Mouse (Mus musculus): ENCODE measurements around the gene Nos3. TPM values are rescaled to one million over a fixed set of nuclear protein-coding genes. Genes with fewer than 3 reads are reported as not detected.

The Nos3 gene
- polyA plus RNA-seq, 1 experiment from 2014 or later: 7.4 TPM

- DNase-seq (ENCODE audit: low spot score) (no peak), ATAC-seq (replicated peaks; ENCODE audit: low FRiP score) (no peak)
- Histone ChIP-seq H3K4me3 (ENCODE audit: low read depth, low read length) (no peak overlapping the region), H3K4me2 (ENCODE audit: low read depth, low read length, severe bottlenecking) (no peak overlapping the region), H3K27ac (ENCODE audit: low read depth, low read length) (no peak overlapping the region), H3K36me3 (ENCODE audit: control insufficient read depth, insufficient read depth, low read length) (no peaks in the 10 kb centered on the region; the same call in 1 of the 2 replicates), H3K27me3 (ENCODE audit: control insufficient read depth, insufficient read depth, low read length) (no peaks in the 10 kb centered on the region; the same call in 1 of the 2 replicates), H3K4me1 (replicated peaks; ENCODE audit: control insufficient read depth, insufficient read depth, low read length) (peaks cover 25% of the 10 kb centered on the region), H3K9me3 (ENCODE audit: control insufficient read depth, low read length) (no peaks in the 10 kb centered on the region), H3K9ac (ENCODE audit: low read length) (no peak overlapping the region)
- WGBS: 83% methylated on average over 4 of the region's 4 CpGs
Observed at GRCm38 (mm10) chr5:24326842-24327417, 37.7 kb upstream of the Nos3 start.

- Histone ChIP-seq H3K9me3 (ENCODE audit: control insufficient read depth, low read length) (no peaks in the 10 kb centered on the region), H3K4me2 (ENCODE audit: low read depth, low read length, severe bottlenecking) (peak overlapping the region; percentile 60), H3K27ac (ENCODE audit: low read depth, low read length) (no peak overlapping the region), H3K4me1 (replicated peaks; ENCODE audit: control insufficient read depth, insufficient read depth, low read length) (peaks cover 15% of the 10 kb centered on the region), H3K36me3 (ENCODE audit: control insufficient read depth, insufficient read depth, low read length) (no peaks in the 10 kb centered on the region; the same call in 1 of the 2 replicates), H3K4me3 (ENCODE audit: low read depth, low read length) (peak overlapping the region; percentile 17), H3K27me3 (ENCODE audit: control insufficient read depth, insufficient read depth, low read length) (no peaks in the 10 kb centered on the region; the same call in 1 of the 2 replicates), H3K9ac (ENCODE audit: low read length) (peak overlapping the region; percentile 61)
- DNase-seq (ENCODE audit: low spot score) (peak; percentile 37), ATAC-seq (replicated peaks; ENCODE audit: low FRiP score) (no peak)
- 87% methylated on average over 6 of the region's 6 CpGs for WGBS
Observed at GRCm38 (mm10) chr5:24328813-24329211, 35.8 kb upstream of the Nos3 start.

- Histone ChIP-seq H3K9me3 (ENCODE audit: control insufficient read depth, low read length) (no peaks in the 10 kb centered on the region), H3K36me3 (ENCODE audit: control insufficient read depth, insufficient read depth, low read length) (no peaks in the 10 kb centered on the region; the same call in 1 of the 2 replicates), H3K4me1 (replicated peaks; ENCODE audit: control insufficient read depth, insufficient read depth, low read length) (peaks cover 15% of the 10 kb centered on the region), H3K4me2 (ENCODE audit: low read depth, low read length, severe bottlenecking) (peak overlapping the region; percentile 60), H3K27ac (ENCODE audit: low read depth, low read length) (peak overlapping the region; percentile 25; the same call in 1 of the 2 replicates), H3K9ac (ENCODE audit: low read length) (peak overlapping the region; percentile 61), H3K4me3 (ENCODE audit: low read depth, low read length) (peak overlapping the region; percentile 17), H3K27me3 (ENCODE audit: control insufficient read depth, insufficient read depth, low read length) (no peaks in the 10 kb centered on the region; the same call in 1 of the 2 replicates)
- ATAC-seq (replicated peaks; ENCODE audit: low FRiP score) (peak; percentile 68), DNase-seq (ENCODE audit: low spot score) (peak; percentile 81)
- 11% methylated on average over 20 of the region's 27 CpGs for WGBS
Observed at GRCm38 (mm10) chr5:24329212-24329964, 35.2 kb upstream of the Nos3 start.

- Histone ChIP-seq H3K36me3 (ENCODE audit: control insufficient read depth, insufficient read depth, low read length) (no peaks in the 10 kb centered on the region; the same call in 1 of the 2 replicates), H3K4me2 (ENCODE audit: low read depth, low read length, severe bottlenecking) (peak overlapping the region; percentile 60; the same call in 1 of the 2 replicates), H3K4me3 (ENCODE audit: low read depth, low read length) (0 out of 2 replicates have a peak overlapping the region, but pooled peaks have one; percentile 17), H3K4me1 (replicated peaks; ENCODE audit: control insufficient read depth, insufficient read depth, low read length) (peaks cover 15% of the 10 kb centered on the region), H3K27ac (ENCODE audit: low read depth, low read length) (peak overlapping the region; percentile 25; the same call in 1 of the 2 replicates), H3K9me3 (ENCODE audit: control insufficient read depth, low read length) (no peaks in the 10 kb centered on the region), H3K27me3 (ENCODE audit: control insufficient read depth, insufficient read depth, low read length) (no peaks in the 10 kb centered on the region; the same call in 1 of the 2 replicates), H3K9ac (ENCODE audit: low read length) (no peak overlapping the region)
- DNase-seq (ENCODE audit: low spot score) (peak; percentile 50), ATAC-seq (replicated peaks; ENCODE audit: low FRiP score) (no peak)
- 53% methylated on average over 5 of the region's 5 CpGs for WGBS
Observed at GRCm38 (mm10) chr5:24329965-24330298, 34.7 kb upstream of the Nos3 start.

- Histone ChIP-seq H3K27me3 (ENCODE audit: control insufficient read depth, insufficient read depth, low read length) (no peaks in the 10 kb centered on the region), H3K9ac (ENCODE audit: low read length) (no peak overlapping the region), H3K4me1 (replicated peaks; ENCODE audit: control insufficient read depth, insufficient read depth, low read length) (peaks cover 15% of the 10 kb centered on the region), H3K9me3 (ENCODE audit: control insufficient read depth, low read length) (no peaks in the 10 kb centered on the region), H3K27ac (ENCODE audit: low read depth, low read length) (no peak overlapping the region), H3K36me3 (ENCODE audit: control insufficient read depth, insufficient read depth, low read length) (no peaks in the 10 kb centered on the region), H3K4me2 (ENCODE audit: low read depth, low read length, severe bottlenecking) (no peak overlapping the region), H3K4me3 (ENCODE audit: low read depth, low read length) (no peak overlapping the region)
- WGBS: 84% methylated on average over 4 of the region's 4 CpGs
- ATAC-seq (replicated peaks; ENCODE audit: low FRiP score) (no peak), DNase-seq (ENCODE audit: low spot score) (no peak)
Observed at GRCm38 (mm10) chr5:24332401-24332800, 32.2 kb upstream of the Nos3 start.

GRCm38 (mm10) chr5:24334749-24335148, 29.9 kb upstream of the Nos3 start:
- Histone ChIP-seq H3K4me3 (ENCODE audit: low read depth, low read length) (no peak overlapping the region), H3K27me3 (ENCODE audit: control insufficient read depth, insufficient read depth, low read length) (no peaks in the 10 kb centered on the region), H3K9me3 (ENCODE audit: control insufficient read depth, low read length) (no peaks in the 10 kb centered on the region), H3K4me1 (replicated peaks; ENCODE audit: control insufficient read depth, insufficient read depth, low read length) (peaks cover 2% of the 10 kb centered on the region; the same call in 1 of the 2 replicates), H3K9ac (ENCODE audit: low read length) (no peak overlapping the region), H3K27ac (ENCODE audit: low read depth, low read length) (no peak overlapping the region), H3K4me2 (ENCODE audit: low read depth, low read length, severe bottlenecking) (no peak overlapping the region), H3K36me3 (ENCODE audit: control insufficient read depth, insufficient read depth, low read length) (no peaks in the 10 kb centered on the region)
- ATAC-seq (replicated peaks; ENCODE audit: low FRiP score) (no peak), DNase-seq (ENCODE audit: low spot score) (no peak)
- 64% methylated on average over 3 of the region's 3 CpGs for WGBS

- Histone ChIP-seq H3K4me2 (ENCODE audit: low read depth, low read length, severe bottlenecking) (no peak overlapping the region), H3K4me3 (ENCODE audit: low read depth, low read length) (no peak overlapping the region), H3K4me1 (replicated peaks; ENCODE audit: control insufficient read depth, insufficient read depth, low read length) (no peaks in the 10 kb centered on the region), H3K9me3 (ENCODE audit: control insufficient read depth, low read length) (no peaks in the 10 kb centered on the region), H3K27ac (ENCODE audit: low read depth, low read length) (no peak overlapping the region), H3K9ac (ENCODE audit: low read length) (no peak overlapping the region), H3K27me3 (ENCODE audit: control insufficient read depth, insufficient read depth, low read length) (no peaks in the 10 kb centered on the region), H3K36me3 (ENCODE audit: control insufficient read depth, insufficient read depth, low read length) (no peaks in the 10 kb centered on the region)
- 15% methylated on average over 3 of the region's 3 CpGs for WGBS
- ATAC-seq (replicated peaks; ENCODE audit: low FRiP score): peak; percentile 90
- peak; percentile 75 for DNase-seq (ENCODE audit: low spot score)
Observed at GRCm38 (mm10) chr5:24335888-24336511, 28.6 kb upstream of the Nos3 start.

GRCm38 (mm10) chr5:24337366-24337765, 27.2 kb upstream of the Nos3 start:
- Histone ChIP-seq H3K4me1 (replicated peaks; ENCODE audit: control insufficient read depth, insufficient read depth, low read length) (no peaks in the 10 kb centered on the region), H3K4me3 (ENCODE audit: low read depth, low read length) (no peak overlapping the region), H3K27ac (ENCODE audit: low read depth, low read length) (no peak overlapping the region), H3K36me3 (ENCODE audit: control insufficient read depth, insufficient read depth, low read length) (no peaks in the 10 kb centered on the region), H3K9me3 (ENCODE audit: control insufficient read depth, low read length) (no peaks in the 10 kb centered on the region), H3K9ac (ENCODE audit: low read length) (no peak overlapping the region), H3K4me2 (ENCODE audit: low read depth, low read length, severe bottlenecking) (no peak overlapping the region), H3K27me3 (ENCODE audit: control insufficient read depth, insufficient read depth, low read length) (no peaks in the 10 kb centered on the region)
- DNase-seq (ENCODE audit: low spot score) (no peak), ATAC-seq (replicated peaks; ENCODE audit: low FRiP score) (no peak)
- WGBS: 45% methylated on average over 9 of the region's 9 CpGs

Data from forebrain, embryonic 11.5 days (tissue).